Mouse (Mus musculus) hindbrain, embryonic 15.5 days (tissue): ENCODE data around the gene Arl1. TPM values are rescaled to one million over a fixed set of nuclear protein-coding genes. Genes with fewer than 3 reads are reported as not detected.
"Not testable (repeated sequence)": the region's sequence is repeated elsewhere in the genome, so short reads cannot be mapped to it uniquely, and the experiment has no call there.

Source experiments
- ATAC-seq: fragments of 200-750 bp; cut with Nextera tagmentation; 2 replicates; pipeline ENCODE4 v1.8.0; 2017; ENCODE audit warnings: low read depth, moderate number of reproducible peaks, moderate TSS enrichment; ENCODE audit not compliant: low FRiP score
- H3K27ac ChIP-seq: fragments of 300-500 bp; sonication (generic); replicated peaks from 2 replicates; pipeline ENCODE4 v1.5.1; 2015; ENCODE audit warnings: mild to moderate bottlenecking, inconsistent platforms
- H3K27me3 ChIP-seq: fragments of 300-500 bp; sonication (generic); 2 replicates; pipeline ENCODE4 v1.6.1; 2015; ENCODE audit warnings: control low read depth, inconsistent platforms
- H3K36me3 ChIP-seq: fragments of 300-500 bp; sonication (generic); 2 replicates; pipeline ENCODE4 v1.6.1; 2015; ENCODE audit warnings: control low read depth, inconsistent platforms
- H3K4me1 ChIP-seq: fragments of 300-500 bp; sonication (generic); replicated peaks from 2 replicates; pipeline ENCODE4 v1.6.1; 2015; ENCODE audit warnings: control low read depth, inconsistent platforms
- H3K4me2 ChIP-seq: fragments of 300-500 bp; sonication (generic); 2 replicates; pipeline ENCODE4 v1.6.1; 2015; ENCODE audit warnings: moderate library complexity, mild to moderate bottlenecking, inconsistent platforms
- H3K4me3 ChIP-seq: fragments of 300-500 bp; sonication (generic); 2 replicates; pipeline ENCODE4 v1.5.1; 2015; ENCODE audit warnings: mild to moderate bottlenecking, inconsistent platforms
- H3K9ac ChIP-seq: fragments of 300-500 bp; sonication (generic); 2 replicates; pipeline ENCODE4 v1.6.1; 2015; ENCODE audit warnings: inconsistent platforms
- H3K9me3 ChIP-seq: fragments of 300-500 bp; sonication (generic); 2 replicates; pipeline ENCODE4 v1.6.1; 2016; ENCODE audit warnings: control low read depth, inconsistent platforms
- WGBS: fragments of 180-500 bp; shearing (Covaris S2); methylation state at CpG from one replicate; pipeline ENCODE4 v1.1.7; 2015; 5-methylcytosine and 5-hydroxymethylcytosine counted together
- polyA plus RNA-seq: library from polyadenylated mRNA; unstranded; fragments of >200 nt; fragmentation: Nextera tagmentation; extraction: Ambion mirVana; gene quantifications from 2 replicates; pipeline ENCODE4 v1.2.1, GENCODE M21; 2015

The Arl1 gene
- polyA plus RNA-seq, 1 experiment from 2014 or later, result 144 TPM

DNA sequence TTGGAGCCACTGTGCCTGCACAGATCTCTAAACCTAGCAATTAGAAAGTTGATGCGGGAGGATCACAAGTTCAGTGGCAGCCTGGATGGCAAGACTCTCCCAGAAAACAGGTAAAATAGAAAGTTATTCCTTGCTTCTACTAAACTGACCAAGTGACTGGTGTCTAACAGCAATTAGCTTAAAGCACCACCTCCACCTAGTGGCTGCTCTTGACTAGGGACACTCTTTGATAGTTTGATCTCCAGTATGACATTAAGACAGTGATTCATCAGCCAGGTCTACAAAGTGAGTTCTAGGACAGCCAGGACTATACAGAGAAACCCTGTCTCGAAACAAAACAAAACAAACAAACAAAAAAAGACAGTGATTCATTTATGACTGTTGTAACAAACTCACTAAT, 5.3 kb upstream of the Arl1 start:
- Histone ChIP-seq H3K4me1 (peaks cover 3% of the 10 kb centered on the region), H3K9ac (no peak overlapping the region), H3K9me3 (no peaks in the 10 kb centered on the region), H3K27ac (no peak overlapping the region), H3K36me3 (no peaks in the 10 kb centered on the region), H3K4me3 (no peak overlapping the region), H3K27me3 (peaks cover 2% of the 10 kb centered on the region; the same call in 1 of the 2 replicates), H3K4me2 (no peak overlapping the region)
- ATAC-seq, result no peak
- WGBS, result 72% methylated on average over 2 of the region's 2 CpGs

DNA sequence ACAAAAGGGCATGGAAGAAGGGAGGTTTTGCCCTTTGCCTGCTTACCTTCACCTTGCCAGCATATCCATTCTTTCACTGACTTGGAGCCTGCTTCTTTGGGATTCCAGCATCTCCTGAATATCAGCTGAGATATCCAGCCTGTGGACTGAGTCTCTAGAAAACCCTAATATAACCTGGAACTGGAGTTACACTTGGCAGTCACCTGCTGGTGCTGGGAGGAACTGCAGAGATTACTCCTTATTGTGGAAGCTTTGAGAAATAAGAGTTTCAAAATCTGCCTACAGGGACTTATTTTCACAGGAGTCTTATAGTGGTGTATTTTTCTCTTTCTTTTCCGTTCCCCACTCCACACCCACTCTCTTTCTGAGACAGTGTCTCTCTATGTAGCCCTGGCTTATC, 3.5 kb upstream of the Arl1 start:
- H3K4me1 ChIP-seq, result peaks cover 8% of the 10 kb centered on the region
- no peaks in the 10 kb centered on the region for H3K27me3 ChIP-seq
- H3K9ac ChIP-seq, result no peak overlapping the region
- no peak overlapping the region for H3K4me3 ChIP-seq
- no peaks in the 10 kb centered on the region for H3K9me3 ChIP-seq
- no peak overlapping the region for H3K27ac ChIP-seq
- ATAC-seq, result no peak
- no peaks in the 10 kb centered on the region for H3K36me3 ChIP-seq
- no peak overlapping the region for H3K4me2 ChIP-seq
- 50% methylated on average over 1 of the region's 1 CpGs for WGBS

DNA sequence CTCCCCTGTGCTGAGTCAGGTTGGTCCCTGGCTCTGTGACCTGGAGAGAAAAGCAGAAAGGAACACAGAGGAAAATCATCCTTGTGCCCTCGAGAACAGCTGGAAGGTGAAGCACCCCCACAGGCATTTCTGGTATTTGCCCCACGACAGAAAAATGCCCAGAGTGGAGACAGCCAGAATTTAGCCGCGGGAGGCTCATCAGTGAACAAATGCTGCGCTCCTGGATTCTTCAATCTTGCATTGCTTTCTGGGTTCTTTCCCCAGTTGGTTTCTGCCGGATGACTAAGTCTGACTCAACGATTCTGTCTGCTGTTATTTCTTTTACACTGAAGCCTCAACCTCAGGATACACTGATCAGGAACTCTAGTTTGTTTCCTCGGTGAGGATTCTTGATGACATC, 2.5 kb upstream of the Arl1 start:
- Histone ChIP-seq H3K27ac (no peak overlapping the region), H3K4me2 (no peak overlapping the region), H3K4me1 (peaks cover 17% of the 10 kb centered on the region), H3K36me3 (no peaks in the 10 kb centered on the region), H3K9me3 (no peaks in the 10 kb centered on the region), H3K27me3 (no peaks in the 10 kb centered on the region), H3K4me3 (no peak overlapping the region), H3K9ac (no peak overlapping the region)
- no peak for ATAC-seq
- 75% methylated on average over 8 of the region's 8 CpGs for WGBS

DNA sequence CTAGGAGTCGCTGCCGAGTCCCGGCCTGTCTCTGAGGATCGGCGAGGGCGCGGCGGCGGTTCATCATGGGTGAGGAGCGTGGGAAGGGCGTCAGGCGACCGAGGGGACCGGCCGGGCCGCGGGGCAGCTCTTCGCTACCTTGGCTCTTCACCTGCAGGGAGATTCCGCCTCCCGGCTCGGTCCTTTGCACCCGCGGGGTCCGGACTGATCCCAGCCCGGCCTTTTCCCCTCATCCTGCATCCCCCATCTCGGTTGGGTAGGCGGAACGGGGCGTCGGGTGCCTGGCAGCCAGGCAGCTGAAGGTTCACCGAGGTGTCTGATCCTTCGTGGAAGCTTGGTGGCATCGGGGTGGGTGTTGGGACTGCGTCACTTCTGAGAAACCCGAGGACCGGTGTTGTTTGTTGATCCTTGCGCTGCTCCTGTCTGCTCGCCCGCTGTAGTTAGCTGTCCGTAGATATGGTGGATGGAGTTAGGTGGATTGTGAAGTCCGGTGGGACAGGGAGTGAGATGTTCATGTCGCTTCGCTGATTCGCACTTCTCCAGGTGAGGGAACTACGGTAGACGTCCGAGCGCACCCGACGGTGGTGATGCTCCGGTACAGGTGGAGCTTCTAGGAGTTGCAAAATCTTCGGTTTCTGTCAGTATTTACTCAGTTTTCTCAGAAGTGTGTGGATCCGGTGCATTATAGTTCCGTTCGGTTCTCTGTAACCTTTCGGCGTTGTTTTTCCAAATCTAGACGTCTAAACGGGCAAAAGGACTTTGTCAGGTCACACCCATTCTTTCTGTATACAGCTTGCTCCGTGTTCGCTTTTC, 1.0 kb downstream of the Arl1 start:
- peak overlapping the region; percentile 96 for H3K4me3 ChIP-seq
- H3K36me3 ChIP-seq, result peaks cover 5% of the 10 kb centered on the region
- peak overlapping the region; percentile 91 for H3K9ac ChIP-seq
- H3K27me3 ChIP-seq, result no peaks in the 10 kb centered on the region
- no peaks in the 10 kb centered on the region for H3K9me3 ChIP-seq
- ATAC-seq, result peak; percentile 55; the same call in 1 of the 2 replicates
- H3K4me2 ChIP-seq, result peak overlapping the region; percentile 90
- WGBS, result 2% methylated on average over 61 of the region's 61 CpGs
- peak overlapping the region; percentile 84 for H3K27ac ChIP-seq
- H3K4me1 ChIP-seq, result peaks cover 23% of the 10 kb centered on the region

DNA sequence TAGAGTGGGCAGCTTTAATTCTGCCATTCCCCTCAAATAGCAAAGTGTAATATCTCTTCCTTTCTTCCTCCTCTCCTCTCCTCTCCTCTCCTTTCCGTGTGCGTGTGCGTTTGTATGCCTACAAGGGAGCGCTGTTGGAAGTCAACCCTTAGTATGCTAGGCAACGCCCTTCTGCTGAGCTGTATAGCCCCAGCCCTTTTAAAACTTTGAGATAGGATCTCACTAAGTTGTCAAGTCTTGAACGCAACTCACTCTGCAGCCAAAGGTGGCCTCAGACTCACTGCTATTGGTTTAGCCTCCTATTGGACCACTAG, 1.6 kb downstream of the Arl1 start:
- Histone ChIP-seq H3K27me3 (no peaks in the 10 kb centered on the region), H3K27ac (no peak overlapping the region), H3K4me1 (peaks cover 23% of the 10 kb centered on the region), H3K4me3 (peak overlapping the region; percentile 96), H3K36me3 (peaks cover 11% of the 10 kb centered on the region), H3K4me2 (peak overlapping the region; percentile 90), H3K9me3 (no peaks in the 10 kb centered on the region), H3K9ac (peak overlapping the region; percentile 91)
- ATAC-seq, result no peak
- 19% methylated on average over 6 of the region's 6 CpGs for WGBS

DNA sequence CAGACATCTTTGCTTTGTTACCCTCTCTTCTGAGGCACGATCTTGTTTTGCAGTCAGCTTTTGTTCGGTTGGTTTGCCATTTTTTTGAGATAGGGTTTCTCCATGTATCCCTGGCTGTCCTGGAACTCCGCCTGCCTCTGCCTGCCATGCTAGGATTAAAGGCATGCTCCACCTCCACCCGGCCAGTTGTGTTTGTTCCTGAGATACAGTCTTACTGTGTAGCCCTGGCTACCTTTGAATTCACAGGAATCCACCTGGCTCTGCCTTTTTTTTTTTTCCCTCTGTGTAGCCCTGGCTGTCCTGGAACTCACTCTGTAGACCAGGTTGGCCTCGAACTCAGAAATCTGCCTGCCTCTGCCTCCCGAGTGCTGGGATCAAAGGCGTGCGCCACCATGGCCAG, 8.4 kb downstream of the Arl1 start:
- peaks cover 50% of the 10 kb centered on the region for H3K36me3 ChIP-seq
- WGBS, result 96% methylated on average over 8 of the region's 8 CpGs

DNA sequence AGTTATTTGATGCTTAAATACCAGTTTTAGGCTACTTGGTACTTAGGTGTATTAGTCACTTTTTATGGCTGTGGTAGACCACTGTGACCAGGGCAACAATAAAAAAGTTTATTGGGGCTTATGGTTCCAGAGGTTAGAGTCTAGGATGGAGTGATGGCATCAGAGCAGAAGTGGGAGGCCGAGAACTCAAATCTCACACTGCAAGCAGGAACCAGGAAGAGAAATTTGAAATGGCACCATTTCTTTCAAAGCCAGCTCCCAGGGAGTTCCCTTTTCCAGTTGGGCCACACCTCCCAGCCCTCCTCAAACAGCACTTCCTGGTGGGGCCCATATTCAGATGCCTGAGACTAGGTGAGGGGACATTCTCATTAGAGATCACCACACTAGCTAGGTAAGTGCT, 9.2 kb downstream of the Arl1 start:
- Histone ChIP-seq H3K27ac (no peak overlapping the region), H3K4me2 (no peak overlapping the region), H3K27me3 (no peaks in the 10 kb centered on the region), H3K4me1 (no peaks in the 10 kb centered on the region), H3K4me3 (no peak overlapping the region), H3K36me3 (peaks cover 57% of the 10 kb centered on the region), H3K9me3 (no peaks in the 10 kb centered on the region), H3K9ac (no peak overlapping the region)
- no peak for ATAC-seq
- 100% methylated on average over 1 of the region's 1 CpGs for WGBS

More for the DNA sequence above, 8.4 kb downstream of the Arl1 start:
- H3K4me3 ChIP-seq, H3K9me3 ChIP-seq, ATAC-seq, H3K4me1 ChIP-seq, H3K9ac ChIP-seq, H3K27me3 ChIP-seq, H3K4me2 ChIP-seq, H3K27ac ChIP-seq: not testable (repeated sequence)

DNA sequence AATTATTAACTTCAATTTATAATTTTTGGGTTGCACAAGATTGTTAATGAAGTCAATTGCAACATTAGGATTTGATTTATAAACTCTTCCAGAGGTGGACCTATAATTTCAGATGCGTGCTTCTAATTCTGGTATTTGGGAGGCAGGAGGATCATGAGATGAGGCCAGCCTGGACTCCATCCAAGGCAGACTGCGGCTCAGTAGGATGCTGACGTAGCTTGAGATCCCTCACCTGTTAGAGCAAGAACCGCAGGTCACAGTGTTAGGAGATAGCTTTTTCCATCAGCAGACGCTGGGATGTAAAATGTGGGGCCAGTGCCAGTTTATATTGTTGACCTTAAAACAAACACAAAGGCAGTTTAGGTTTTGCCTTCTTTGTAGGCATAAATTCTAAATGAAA, 10.1 kb downstream of the Arl1 start:
- ATAC-seq, result no peak
- H3K4me1 ChIP-seq, result no peaks in the 10 kb centered on the region

DNA sequence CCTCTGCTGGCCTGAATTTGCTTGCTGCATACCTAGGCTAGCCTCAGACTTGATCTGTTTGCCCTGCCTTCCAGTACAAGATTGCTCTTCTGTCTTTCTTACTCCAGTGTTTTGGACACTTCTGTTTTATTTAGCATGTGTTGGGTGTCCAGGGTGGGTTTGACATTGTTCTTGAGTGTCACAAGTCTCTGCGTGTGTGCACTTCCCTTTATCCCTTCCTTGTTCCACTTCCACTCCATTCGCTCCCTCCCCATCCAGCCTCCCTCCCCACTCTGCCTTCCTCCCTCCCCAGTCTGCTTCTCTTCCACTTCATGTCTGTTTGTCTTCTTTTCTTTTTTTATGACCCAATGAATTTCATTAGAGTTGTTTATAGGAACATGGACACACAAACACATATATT, 10.8 kb downstream of the Arl1 start:
- 90% methylated on average over 2 of the region's 2 CpGs for WGBS
- Histone ChIP-seq H3K4me3 (no peak overlapping the region), H3K27ac (no peak overlapping the region), H3K36me3 (peaks cover 61% of the 10 kb centered on the region), H3K4me2 (no peak overlapping the region), H3K9me3 (no peaks in the 10 kb centered on the region), H3K4me1 (no peaks in the 10 kb centered on the region), H3K9ac (no peak overlapping the region), H3K27me3 (no peaks in the 10 kb centered on the region)
- ATAC-seq, result no peak

More for the DNA sequence above, 10.1 kb downstream of the Arl1 start:
- Histone ChIP-seq H3K27me3 (no peaks in the 10 kb centered on the region), H3K9me3 (no peaks in the 10 kb centered on the region), H3K4me3 (no peak overlapping the region), H3K4me2 (no peak overlapping the region), H3K9ac (no peak overlapping the region), H3K36me3 (peaks cover 64% of the 10 kb centered on the region), H3K27ac (no peak overlapping the region)
- 89% methylated on average over 5 of the region's 5 CpGs for WGBS

DNA sequence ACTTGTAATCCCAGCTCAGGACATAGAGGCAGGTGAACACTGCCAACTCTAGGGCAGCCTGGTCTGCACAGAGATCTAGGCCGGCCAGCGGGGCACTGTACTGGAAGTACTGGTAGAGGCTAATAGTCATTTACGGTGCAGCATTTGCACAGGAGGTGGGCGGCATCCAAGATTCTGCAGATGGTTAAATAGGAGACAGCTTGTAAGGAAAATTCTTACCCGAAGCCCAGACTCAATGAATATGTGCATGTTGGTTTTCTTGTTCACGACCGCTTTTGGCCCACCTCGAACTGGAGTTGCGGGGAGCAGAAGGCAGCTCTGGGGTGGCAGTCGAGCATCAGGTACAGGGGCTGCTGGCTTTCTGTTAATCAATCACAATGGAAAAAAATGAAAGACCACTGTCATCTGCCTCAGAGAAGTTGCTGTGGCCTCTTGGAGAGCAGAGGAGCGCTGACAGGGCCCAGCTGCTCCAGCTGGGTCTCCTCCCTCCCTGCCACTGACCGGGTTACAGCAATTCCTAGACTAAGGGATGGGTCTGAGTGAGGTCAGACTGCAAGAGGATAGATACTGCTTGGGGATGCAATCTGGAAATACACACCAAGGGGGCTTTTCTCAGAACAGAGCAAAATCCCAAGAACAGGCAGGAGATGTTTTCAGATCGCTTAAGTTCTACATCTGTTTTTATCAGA, 31.0 kb downstream of the Arl1 start:
- no peaks in the 10 kb centered on the region for H3K9me3 ChIP-seq
- H3K4me1 ChIP-seq, result no peaks in the 10 kb centered on the region

DNA sequence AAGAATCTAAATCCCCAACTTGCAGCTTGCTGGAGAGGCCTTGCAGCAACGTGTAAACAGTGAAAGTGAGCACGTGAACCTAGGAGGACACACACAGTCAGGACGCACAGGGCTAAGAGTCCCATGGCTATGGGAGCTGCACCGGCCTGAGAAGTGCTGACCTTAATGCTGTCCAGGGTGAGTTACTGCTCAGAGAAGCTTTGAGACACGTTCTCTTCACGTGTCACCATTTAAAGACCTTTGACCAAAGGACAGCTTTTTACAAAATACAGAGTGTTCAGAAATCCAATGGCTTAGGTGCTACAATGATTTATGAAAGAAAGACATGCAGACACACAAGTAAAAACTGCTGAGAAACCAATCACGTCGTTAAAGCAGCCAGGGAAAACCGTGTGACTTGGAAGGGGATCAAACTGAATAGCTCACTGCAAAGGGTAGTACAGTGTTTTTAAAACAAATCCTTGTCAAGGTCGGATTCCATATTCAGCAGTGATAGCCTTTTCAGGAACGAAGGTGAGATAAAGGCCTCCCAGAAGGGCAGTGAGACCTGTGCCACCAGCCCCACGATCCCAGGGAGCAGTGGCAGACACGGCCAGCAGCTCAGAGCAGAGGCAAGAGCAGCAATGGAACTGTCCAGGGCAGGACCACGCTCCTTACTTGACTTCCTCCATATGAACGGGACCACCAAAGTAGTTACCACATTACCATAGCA, 34.9 kb downstream of the Arl1 start:
- H3K9ac ChIP-seq, result no peak overlapping the region
- H3K36me3 ChIP-seq, result peaks cover 65% of the 10 kb centered on the region
- H3K4me1 ChIP-seq, result no peaks in the 10 kb centered on the region
- H3K4me2 ChIP-seq, result no peak overlapping the region
- no peak overlapping the region for H3K27ac ChIP-seq
- WGBS, result 94% methylated on average over 15 of the region's 15 CpGs
- no peaks in the 10 kb centered on the region for H3K27me3 ChIP-seq
- H3K4me3 ChIP-seq, result no peak overlapping the region
- ATAC-seq, result no peak
- no peaks in the 10 kb centered on the region for H3K9me3 ChIP-seq

More for the DNA sequence above, 31.0 kb downstream of the Arl1 start:
- Histone ChIP-seq H3K27ac (no peak overlapping the region), H3K4me2 (no peak overlapping the region), H3K27me3 (no peaks in the 10 kb centered on the region), H3K4me3 (no peak overlapping the region), H3K36me3 (peaks cover 51% of the 10 kb centered on the region), H3K9ac (no peak overlapping the region)
- ATAC-seq, result no peak
- 95% methylated on average over 13 of the region's 13 CpGs for WGBS

DNA sequence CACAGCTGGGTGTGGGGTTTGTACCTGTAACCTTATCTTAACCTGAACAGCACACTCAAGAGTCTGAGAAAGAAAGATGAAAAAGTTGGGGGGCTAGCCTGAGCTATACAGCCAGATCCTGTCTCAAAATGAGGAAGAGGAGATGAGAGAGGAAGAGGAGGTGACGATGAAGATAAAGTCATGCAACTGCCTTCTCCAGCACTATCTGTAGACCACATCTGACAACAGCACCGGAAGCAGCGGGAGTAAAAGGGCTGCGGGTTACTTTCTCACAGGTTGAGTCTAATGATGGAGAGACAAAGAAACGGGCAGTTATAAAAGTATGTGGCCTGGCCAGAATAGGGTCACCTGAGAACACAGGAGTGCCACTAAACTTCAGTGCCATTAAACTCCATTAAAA, 38.3 kb downstream of the Arl1 start:
- Histone ChIP-seq H3K27me3 (no peaks in the 10 kb centered on the region), H3K36me3 (peaks cover 69% of the 10 kb centered on the region), H3K4me1 (no peaks in the 10 kb centered on the region), H3K4me3 (no peak overlapping the region), H3K4me2 (no peak overlapping the region), H3K9ac (no peak overlapping the region), H3K9me3 (no peaks in the 10 kb centered on the region), H3K27ac (no peak overlapping the region)
- 97% methylated on average over 5 of the region's 5 CpGs for WGBS
- no peak for ATAC-seq
